ENCODE assay signal across 18 mouse cellular contexts in the genomic region with DNA sequence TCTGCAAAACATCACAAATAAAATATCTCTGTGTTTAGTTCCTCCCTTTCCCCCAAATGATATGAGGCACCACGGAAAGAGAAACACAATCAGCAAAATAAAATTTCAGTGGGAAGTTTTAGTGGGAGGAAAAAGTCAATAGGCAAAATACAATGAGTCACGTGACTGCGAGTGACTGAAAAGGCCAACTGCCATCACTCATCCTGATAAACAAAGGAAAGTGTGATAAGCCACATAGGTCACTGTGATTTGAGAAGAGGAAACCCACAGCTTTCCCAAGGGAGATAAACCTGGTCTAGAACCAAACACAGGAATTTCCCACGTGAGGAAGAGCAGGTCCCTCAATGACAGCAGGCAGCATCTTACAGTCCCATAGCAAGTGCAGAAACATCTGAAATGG.
"Had no signal": no experiment of that assay in that cellular context is flagged by ENCODE, and none has a peak within 500 bp of the region (broad histone marks: within the 10 kb centered on the region; RNA-seq: fewer than 3 reads in every experiment).

No protein-coding gene starts in this region.

- H3K36me3 ChIP-seq: liver, embryonic 13.5 days; liver, embryonic 15.5 days; lung, embryonic 15.5 days; midbrain, embryonic 13.5 days; midbrain, embryonic 15.5 days; neural tube, embryonic 12.5 days; stomach, embryonic 15.5 days had no signal

- H3K27ac ChIP-seq: liver, embryonic 13.5 days; liver, embryonic 15.5 days; lung, embryonic 15.5 days; macrophage; midbrain, embryonic 13.5 days; midbrain, embryonic 15.5 days; neural tube, embryonic 12.5 days; stomach, embryonic 15.5 days; stomach, postnatal 0 days had no signal

- H3K4me3 ChIP-seq: liver, embryonic 13.5 days; liver, embryonic 15.5 days; lung, embryonic 15.5 days; megakaryocyte, embryonic 14.5 days; midbrain, embryonic 13.5 days; midbrain, embryonic 15.5 days; neural tube, embryonic 12.5 days; stomach, embryonic 15.5 days had no signal

- H3K9me3 ChIP-seq: liver, embryonic 13.5 days; liver, embryonic 15.5 days; lung, embryonic 15.5 days; megakaryocyte, embryonic 14.5 days; midbrain, embryonic 13.5 days; midbrain, embryonic 15.5 days; neural tube, embryonic 12.5 days; stomach, embryonic 15.5 days had no signal

- H3K9ac ChIP-seq: liver, embryonic 13.5 days; liver, embryonic 15.5 days; liver, postnatal 0 days; lung, embryonic 15.5 days; midbrain, embryonic 13.5 days; midbrain, embryonic 15.5 days; neural tube, embryonic 12.5 days; stomach, embryonic 15.5 days had no signal

- H3K4me1 ChIP-seq: liver, embryonic 15.5 days; stomach, embryonic 15.5 days had no signal

- H3K4me2 ChIP-seq: liver, embryonic 13.5 days; liver, embryonic 15.5 days; lung, embryonic 15.5 days; midbrain, embryonic 11.5 days; midbrain, embryonic 13.5 days; midbrain, embryonic 15.5 days; neural tube, embryonic 12.5 days; stomach, embryonic 15.5 days had no signal

- H3K27me3 ChIP-seq: liver, embryonic 13.5 days; liver, embryonic 15.5 days; lung, embryonic 15.5 days; midbrain, embryonic 13.5 days; midbrain, embryonic 15.5 days; neural tube, embryonic 12.5 days; stomach, embryonic 15.5 days had no signal

- ATAC-seq: liver, postnatal 0 days; midbrain, embryonic 13.5 days; midbrain, embryonic 15.5 days had no signal

- DNase-seq: liver, embryonic 13.5 days; liver, postnatal 0 days; lung, adult 2 months; right cerebral cortex, postnatal 14 days; spleen, adult 18-20 months; thymus, adult 18-20 months; thymus, postnatal 14 days; thymus, postnatal 36 days had no signal
